9 mouse cellular contexts compared by ENCODE assay signal in the genomic region with DNA sequence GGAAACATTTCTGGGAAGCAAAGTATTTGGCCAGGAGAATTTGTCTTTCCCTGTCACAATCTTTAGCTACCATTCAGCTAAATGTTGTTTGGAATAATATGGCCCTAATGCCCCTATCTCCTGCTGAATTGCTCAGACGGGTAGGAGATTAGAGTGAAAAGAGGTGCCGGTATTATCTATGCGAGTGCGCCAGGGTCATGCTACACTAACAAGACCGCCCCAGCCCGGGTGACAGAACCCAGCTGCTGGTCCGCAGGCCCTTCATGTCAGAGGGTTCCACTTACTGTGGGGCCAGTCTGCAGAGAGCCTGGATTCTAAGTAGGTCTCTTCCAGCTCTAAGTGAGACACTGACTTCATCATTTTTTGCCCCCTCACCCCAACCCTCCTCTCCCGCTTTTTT.
DNase-seq lines count a peak whose midpoint lies in the region; ATAC-seq and TF ChIP-seq lines count a peak whose summit lies in the region.
"Had no signal": no experiment of that assay in that cellular context is flagged by ENCODE, and none has a peak within 500 bp of the region (broad histone marks: within the 10 kb centered on the region; RNA-seq: fewer than 3 reads in every experiment).

No protein-coding gene starts in this region.

- peak; percentile 39 for DNase-seq in lung, postnatal 0 days (ENCODE audit: low spot score)
- DNase-seq in lung, adult 2 months: no peak
- DNase-seq in embryonic facial prominence, embryonic 11.5 days (ENCODE audit: low spot score): no peak
- peak; percentile 37 to 47 for DNase-seq in heart, postnatal 10 days
- DNase-seq in mesoderm, embryonic 11.5 days (ENCODE audit: low read depth, low spot score): peak; percentile 24
- DNase-seq in c-Kit-positive CD71-positive TER-119-positive erythroid progenitor cells, embryonic 14.5 days (ENCODE audit: low spot score): no peak
- DNase-seq: cerebellum, adult 9-11 months had no signal

- H3K4me2 ChIP-seq in lung, postnatal 0 days (replicated peaks; ENCODE audit: low read depth, low read length): no peak overlapping the region
- H3K4me2 ChIP-seq in embryonic facial prominence, embryonic 11.5 days (ENCODE audit: low read depth, low read length): no peak overlapping the region
- H3K4me2 ChIP-seq: forebrain, embryonic 12.5 days had no signal

- TF ChIP-seq EP300 in lung, postnatal 0 days (IDR thresholded peaks at IDR 0.05): no peak; the same call in 1 of the 2 replicates

- no peak for TF ChIP-seq CTCF in lung, postnatal 0 days (IDR thresholded peaks at IDR 0.05)
- TF ChIP-seq CTCF in lung, adult 2 months (IDR thresholded peaks at IDR 0.05; ENCODE audit: insufficient read depth, low read length): no peak

- intact Hi-C loops in heart, postnatal 10 days (cut with DNase I): loop anchor here (5.0 to 10.0 kb wide), 5 partner anchors 251 to 641 kb away; no protein-coding TSS in a partner anchor

- no peaks in the 10 kb centered on the region for H3K9me3 ChIP-seq in lung, postnatal 0 days (ENCODE audit: low read length)
- H3K9me3 ChIP-seq in embryonic facial prominence, embryonic 11.5 days (replicated peaks; ENCODE audit: control insufficient read depth, low read length): no peaks in the 10 kb centered on the region
- H3K9me3 ChIP-seq: forebrain, embryonic 12.5 days had no signal

- 27% methylated on average over 8 of the region's 8 CpGs for WGBS in lung, postnatal 0 days
- 22% methylated on average over 8 of the region's 8 CpGs for WGBS in lung, adult 2 months
- WGBS in embryonic facial prominence, embryonic 11.5 days: 54% methylated on average over 8 of the region's 8 CpGs

- no peaks in the 10 kb centered on the region for H3K27me3 ChIP-seq in lung, postnatal 0 days (replicated peaks; ENCODE audit: insufficient read depth, low read length)
- no peaks in the 10 kb centered on the region for H3K27me3 ChIP-seq in embryonic facial prominence, embryonic 11.5 days (ENCODE audit: control insufficient read depth, insufficient read depth, low read length)
- H3K27me3 ChIP-seq: forebrain, embryonic 12.5 days had no signal

- no peaks in the 10 kb centered on the region for H3K4me1 ChIP-seq in lung, postnatal 0 days (ENCODE audit: insufficient read depth, low read depth, low read length)
- no peaks in the 10 kb centered on the region for H3K4me1 ChIP-seq in lung, adult 2 months (ENCODE audit: control insufficient read depth, insufficient read depth, low read length)
- H3K4me1 ChIP-seq in embryonic facial prominence, embryonic 11.5 days (ENCODE audit: control insufficient read depth, insufficient read depth, low read length): no peaks in the 10 kb centered on the region
- H3K4me1 ChIP-seq: forebrain, embryonic 12.5 days had no signal

- no peak overlapping the region for H3K27ac ChIP-seq in lung, postnatal 0 days (ENCODE audit: low read length)
- no peak overlapping the region for H3K27ac ChIP-seq in embryonic facial prominence, embryonic 11.5 days (replicated peaks; ENCODE audit: low read depth, low read length)
- H3K27ac ChIP-seq: forebrain, embryonic 12.5 days had no signal

- no peak overlapping the region for H3K4me3 ChIP-seq in lung, postnatal 0 days (ENCODE audit: low read depth, low read length)
- no peak overlapping the region for H3K4me3 ChIP-seq in lung, adult 2 months (replicated peaks; ENCODE audit: extremely low read depth, low read depth, low read length)
- H3K4me3 ChIP-seq in embryonic facial prominence, embryonic 11.5 days (ENCODE audit: low read depth, low read length): no peak overlapping the region
- H3K4me3 ChIP-seq: forebrain, embryonic 12.5 days had no signal

- no peak overlapping the region for H3K9ac ChIP-seq in lung, postnatal 0 days (replicated peaks; ENCODE audit: low read depth)
- no peak overlapping the region for H3K9ac ChIP-seq in embryonic facial prominence, embryonic 11.5 days (replicated peaks; ENCODE audit: low read length)
- H3K9ac ChIP-seq: forebrain, embryonic 12.5 days had no signal

- no peaks in the 10 kb centered on the region for H3K36me3 ChIP-seq in lung, postnatal 0 days (ENCODE audit: insufficient read depth, low read length)
- H3K36me3 ChIP-seq in embryonic facial prominence, embryonic 11.5 days (replicated peaks; ENCODE audit: control insufficient read depth, insufficient read depth, low read depth, low read length): no peaks in the 10 kb centered on the region
- H3K36me3 ChIP-seq: forebrain, embryonic 12.5 days had no signal

- peak; percentile 77 for ATAC-seq in lung, postnatal 0 days
- ATAC-seq in embryonic facial prominence, embryonic 11.5 days (replicated peaks; ENCODE audit: insufficient number of reproducible peaks, low FRiP score, low TSS enrichment, low read depth): 0 out of 2 replicates have a peak, but pooled peaks have one; percentile 48
- no peak for ATAC-seq in erythroid progenitor cell, adult 5-6 weeks (replicated peaks; ENCODE audit: low FRiP score, poor library complexity, severe bottlenecking)

- TF ChIP-seq POLR2A in lung, adult 2 months (IDR thresholded peaks at IDR 0.05; ENCODE audit: borderline replicate concordance, extremely low read depth, low read depth, low read length): no peak

Comparison
In these comparisons a context has a peak if more than half of its experiments do, and no peak if none do; other contexts are left out.
1. DNase-seq: peak in lung, postnatal 0 days (single experiment), heart, postnatal 10 days (2 of 2) and mesoderm, embryonic 11.5 days (single experiment); none in lung, adult 2 months (single experiment), embryonic facial prominence, embryonic 11.5 days (single experiment) and c-Kit-positive CD71-positive TER-119-positive erythroid progenitor cells, embryonic 14.5 days (single experiment).